Mouse (Mus musculus): ENCODE data around the gene Fbxw4.

Fbxw4 gene

DNA sequence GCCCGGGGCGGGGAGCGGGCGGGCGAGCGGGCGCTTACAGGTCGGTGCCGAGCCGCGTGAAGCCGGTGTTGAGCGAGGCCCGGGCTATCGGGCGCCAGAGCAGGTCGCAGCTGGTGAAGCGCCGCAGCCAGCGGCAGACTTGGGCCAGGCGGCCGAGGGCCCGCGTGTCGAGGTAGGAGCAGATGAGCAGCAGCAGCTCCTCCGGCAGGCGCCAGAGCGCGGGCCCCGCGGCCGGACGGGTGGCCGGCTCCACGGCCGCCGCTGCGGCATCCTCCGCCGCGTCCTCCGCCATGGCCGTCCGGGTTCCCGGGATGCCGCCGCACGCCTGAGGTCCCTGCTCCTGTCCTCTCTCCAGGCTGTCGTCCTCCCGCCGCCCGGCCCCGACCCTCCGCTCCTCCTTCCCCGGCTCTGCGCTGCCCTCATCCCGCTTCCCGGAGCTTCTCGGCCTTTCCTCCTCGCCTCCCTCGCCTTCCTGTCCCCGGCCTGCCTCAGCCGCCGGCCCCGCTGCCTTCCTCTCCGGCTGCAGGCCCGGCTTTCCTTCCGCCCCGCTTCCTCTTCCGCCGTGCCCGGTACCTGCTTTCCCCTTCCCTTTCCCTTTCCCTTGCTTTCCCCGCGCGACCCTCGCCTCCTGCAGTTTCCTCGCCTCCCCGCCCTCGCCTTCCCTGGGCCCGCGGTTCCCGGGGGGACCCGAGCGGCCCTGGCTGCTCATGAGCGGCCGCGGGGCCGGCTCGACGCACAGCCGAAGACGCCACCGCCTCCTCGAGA is at the start of gene Fbxw4:
Gene Fbxw4, minus strand, starts transcription at position 575 of the 765 bp plus-strand sequence.
- peak; percentile 50 to 68 for DNase-seq (ENCODE audit: low spot score in 2 of 2)

- DNase-seq (ENCODE audit: low spot score in 2 of 2), result no peak
These were observed 48.6 kb upstream of the Fbxw4 start for GRCm38 (mm10) chr19:45708704-45709103.

- no peak for DNase-seq (ENCODE audit: low spot score in 2 of 2)
These were observed 36.1 kb upstream of the Fbxw4 start for GRCm38 (mm10) chr19:45696281-45696600.

GRCm38 (mm10) chr19:45695496-45696280 is 35.6 kb upstream of the Fbxw4 start:
- DNase-seq (ENCODE audit: low spot score in 2 of 2), result no peak

DNA sequence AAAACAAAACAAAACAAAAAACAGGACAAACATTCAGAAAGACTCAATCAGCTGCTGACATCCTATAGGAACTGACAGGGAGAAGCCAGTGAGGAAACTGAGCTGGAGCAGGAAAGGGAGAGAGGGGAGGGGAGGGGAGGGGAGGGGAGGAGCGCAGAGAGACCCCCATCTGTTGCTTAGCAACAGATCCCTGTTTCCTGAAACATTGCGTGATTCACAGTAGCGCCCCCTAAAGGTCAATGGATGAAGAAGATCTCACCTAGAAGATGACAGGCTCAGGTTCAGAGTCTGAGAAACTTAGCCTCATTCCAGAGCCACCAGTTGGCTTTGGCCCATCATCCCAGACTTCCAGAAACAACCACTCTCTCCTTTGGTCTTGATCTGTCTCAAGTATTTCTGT is 33.9 kb upstream of the Fbxw4 start:
- DNase-seq (ENCODE audit: low spot score in 2 of 2), result no peak

DNA sequence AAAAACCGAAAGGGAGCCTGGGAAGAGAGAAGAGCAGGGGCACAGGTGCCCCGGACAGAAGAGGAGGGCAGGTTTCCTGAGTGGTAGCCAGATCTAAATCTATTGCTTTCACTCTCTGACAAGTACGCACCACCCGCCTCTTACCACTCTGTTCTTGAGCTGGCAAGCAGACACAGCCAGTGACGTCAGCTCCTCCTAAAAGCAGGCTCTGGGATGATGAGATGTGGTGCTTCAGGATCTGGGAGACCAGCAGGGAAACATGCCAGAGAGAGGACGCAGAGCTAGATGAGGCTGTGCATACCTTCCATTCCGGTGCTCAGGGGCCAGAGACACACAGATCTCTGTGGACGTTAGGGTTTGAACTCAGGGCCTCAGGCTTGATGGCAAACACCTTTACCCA is 32.1 kb upstream of the Fbxw4 start:
- DNase-seq (ENCODE audit: low spot score in 2 of 2), result peak; percentile 37 to 59

DNA sequence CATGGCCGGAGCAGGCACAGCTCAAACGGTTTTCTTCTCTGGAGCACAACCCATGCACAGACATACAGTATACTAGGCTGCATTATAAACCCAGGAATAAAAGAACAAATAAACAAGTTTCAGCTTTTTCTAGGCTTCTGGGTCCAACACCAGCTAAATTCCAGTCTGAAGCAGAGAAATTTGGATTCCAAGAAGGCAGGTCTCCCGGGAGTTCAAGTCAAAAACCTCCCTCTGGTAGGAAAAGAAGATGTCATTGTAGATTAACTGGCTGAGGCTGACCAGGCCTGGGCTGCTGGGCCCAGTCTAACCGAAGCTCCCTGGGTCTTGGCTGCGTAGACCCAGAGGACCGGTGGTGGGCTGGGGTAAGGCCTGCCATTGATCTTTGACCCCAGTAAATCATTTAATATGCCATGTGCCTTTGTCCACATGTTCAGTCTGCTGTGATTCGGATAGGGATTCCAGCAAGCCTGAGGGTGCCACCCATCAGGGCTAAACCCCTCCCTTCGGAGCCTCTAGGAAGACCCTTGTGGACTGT is 31.0 kb upstream of the Fbxw4 start:
- DNase-seq (ENCODE audit: low spot score in 2 of 2), result no peak

DNA sequence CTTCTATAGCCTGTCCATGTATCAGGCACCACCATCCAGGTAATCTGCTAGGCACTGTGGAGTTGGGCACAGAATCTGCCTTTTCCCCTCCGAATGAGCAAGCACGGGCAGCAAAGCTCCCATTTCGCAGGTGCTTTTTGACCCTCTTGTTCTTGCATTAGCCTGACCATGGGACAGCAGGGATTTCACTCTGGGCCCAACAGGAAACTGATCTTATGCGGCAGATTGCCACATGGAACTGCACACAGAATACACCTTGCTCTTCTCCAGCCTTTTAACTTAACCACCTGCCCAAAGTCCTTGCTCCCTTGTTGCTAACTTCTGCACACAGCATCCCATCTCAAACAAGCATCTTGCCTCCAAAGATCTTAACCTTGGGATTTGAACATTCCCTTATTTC is 26.9 kb upstream of the Fbxw4 start:
- no peak for DNase-seq (ENCODE audit: low spot score in 2 of 2)

DNA sequence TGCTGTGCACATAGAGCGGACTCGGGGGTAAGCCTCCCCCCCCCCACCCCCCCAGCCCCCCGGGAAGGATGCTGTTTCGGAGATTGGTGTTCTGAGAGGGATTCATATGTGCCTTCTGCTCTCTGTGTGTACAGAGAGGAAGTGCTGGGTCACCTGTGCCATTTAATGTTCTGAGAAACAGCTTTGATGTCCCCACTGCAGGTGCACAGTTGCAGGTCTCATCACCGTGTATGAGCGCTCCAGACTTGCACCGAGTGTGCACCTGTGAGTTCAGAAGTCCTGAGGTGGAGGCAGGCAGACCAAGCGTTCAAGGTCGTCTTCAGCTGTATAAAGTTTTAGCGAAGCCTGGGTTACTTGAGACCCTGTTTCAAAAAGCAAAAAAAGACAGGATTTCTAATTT is 23.6 kb upstream of the Fbxw4 start:
- DNase-seq (ENCODE audit: low spot score in 2 of 2), result no peak

GRCm38 (mm10) chr19:45680495-45681130 is 20.5 kb upstream of the Fbxw4 start:
- DNase-seq (ENCODE audit: low spot score in 2 of 2), result no peak

DNA sequence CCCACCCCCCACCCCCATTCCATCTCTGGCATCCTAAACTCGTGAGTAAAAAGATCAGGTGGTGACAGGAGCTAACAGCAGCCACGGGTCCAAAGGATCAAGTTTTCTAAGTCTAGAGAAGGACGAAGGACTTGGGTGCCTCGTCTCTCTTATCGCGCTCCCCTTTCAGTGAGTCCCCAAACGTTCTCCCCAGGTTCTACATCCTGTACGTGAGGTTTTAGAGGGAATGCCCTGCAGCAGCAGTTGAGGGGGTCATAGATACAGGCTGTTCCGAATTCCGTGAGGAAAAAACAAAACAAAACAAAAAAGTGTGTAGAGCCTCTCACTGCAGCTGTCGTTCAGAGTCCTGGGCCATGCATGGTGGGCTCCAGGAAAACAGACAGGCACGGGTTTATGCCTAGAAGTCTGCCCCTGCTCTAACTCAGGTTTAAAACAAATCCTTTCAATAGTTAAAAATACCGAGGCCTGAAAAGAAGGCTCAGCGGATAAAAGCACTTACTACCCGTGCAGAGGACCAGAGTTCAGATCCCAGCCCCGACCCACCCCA is 16.7 kb upstream of the Fbxw4 start:
- DNase-seq (ENCODE audit: low spot score in 2 of 2), result no peak

GRCm38 (mm10) chr19:45675720-45676581 is 15.8 kb upstream of the Fbxw4 start:
- no peak for DNase-seq (ENCODE audit: low spot score in 2 of 2)

DNA sequence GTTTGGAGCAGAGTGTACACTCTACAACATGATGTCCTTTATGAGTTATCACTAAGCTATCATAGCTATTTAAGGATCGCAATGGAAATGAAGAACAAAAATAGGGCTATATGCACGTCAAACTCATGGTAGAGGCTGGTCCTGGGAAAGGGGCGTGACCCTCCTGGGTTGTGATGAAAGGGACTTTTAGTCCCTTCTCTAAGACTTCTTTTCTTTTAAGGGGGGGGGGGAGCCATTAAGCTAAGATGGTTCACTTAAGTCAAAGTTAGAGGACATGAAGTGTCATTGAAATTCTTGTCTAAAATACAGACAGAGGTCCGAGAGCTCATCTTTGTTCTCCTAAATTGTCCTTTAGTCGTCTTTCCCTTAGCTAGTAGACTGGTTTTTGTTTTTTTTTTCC is 15.1 kb upstream of the Fbxw4 start:
- DNase-seq (ENCODE audit: low spot score in 2 of 2), result no peak

DNA sequence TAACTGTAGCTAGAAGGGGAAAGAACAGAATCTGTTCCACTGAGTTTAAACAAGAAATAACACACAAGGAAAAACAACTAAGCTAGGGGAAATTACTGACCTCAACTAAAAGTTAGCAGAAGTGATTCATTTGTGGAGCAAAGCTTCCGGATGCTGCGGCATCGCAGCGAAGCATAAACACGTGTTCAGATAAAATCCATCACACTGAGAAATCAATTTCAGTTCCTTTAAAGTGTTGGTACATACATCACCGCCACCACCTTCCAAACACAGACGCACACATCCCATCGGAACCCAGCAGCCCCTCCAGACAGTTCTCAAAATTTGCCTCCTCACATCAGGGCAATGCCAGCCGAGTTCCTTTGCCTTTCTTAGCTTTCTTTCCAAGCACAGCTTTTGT is 12.9 kb upstream of the Fbxw4 start:
- DNase-seq (ENCODE audit: low spot score in 2 of 2), result no peak

- no peak for DNase-seq (ENCODE audit: low spot score in 2 of 2)
These were observed 8.9 kb upstream of the Fbxw4 start for GRCm38 (mm10) chr19:45668986-45669385.

DNA sequence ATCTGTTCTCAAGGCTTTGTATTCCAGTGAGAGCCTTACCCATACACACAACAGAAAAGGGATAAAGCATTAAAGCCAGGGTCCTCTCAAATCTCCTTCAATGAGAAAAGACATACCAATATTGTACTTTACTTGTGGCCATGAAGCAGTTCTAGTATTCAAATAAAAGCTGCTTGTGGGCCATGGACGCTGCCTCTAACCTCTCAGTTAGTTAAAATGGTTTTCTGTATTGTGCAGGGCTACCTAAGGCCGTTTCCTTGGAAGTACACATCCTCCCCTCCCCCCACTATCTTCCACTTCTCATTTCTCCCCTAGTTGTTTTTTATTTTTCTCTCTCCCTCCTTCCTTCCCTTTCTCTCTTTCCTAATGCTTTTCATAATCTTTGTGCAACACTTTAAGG is 3.7 kb upstream of the Fbxw4 start:
- DNase-seq (ENCODE audit: low spot score in 2 of 2), result no peak

- DNase-seq (ENCODE audit: low spot score in 2 of 2), result peak; percentile 66 to 76
These were observed 335 bp upstream of the Fbxw4 start for GRCm38 (mm10) chr19:45660503-45660790.

DNA sequence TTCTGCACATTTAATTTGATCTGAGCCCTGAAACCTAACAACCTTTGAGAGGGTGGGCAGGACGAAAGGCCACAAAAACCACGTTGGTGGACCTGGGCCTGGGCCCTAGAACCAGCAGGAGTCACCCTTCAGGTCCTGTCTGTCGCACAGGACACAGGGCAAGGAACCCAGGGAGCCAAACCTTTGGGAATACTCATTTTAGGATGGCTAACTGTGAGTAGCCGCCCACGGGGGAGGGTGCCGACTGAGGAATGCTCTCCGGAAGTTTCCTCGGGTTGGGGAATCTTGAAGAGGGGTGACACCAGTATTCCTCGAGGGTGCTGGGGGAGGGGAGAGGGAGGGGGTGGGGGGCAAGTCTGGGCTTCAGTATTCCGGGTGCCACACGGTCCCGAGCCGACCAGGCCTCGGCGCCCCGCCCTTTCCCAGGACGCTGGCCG is 793 bp downstream of the Fbxw4 start:
- peak in 1 of 2 experiments; percentile 46 for DNase-seq (ENCODE audit: low spot score in 2 of 2)

DNA sequence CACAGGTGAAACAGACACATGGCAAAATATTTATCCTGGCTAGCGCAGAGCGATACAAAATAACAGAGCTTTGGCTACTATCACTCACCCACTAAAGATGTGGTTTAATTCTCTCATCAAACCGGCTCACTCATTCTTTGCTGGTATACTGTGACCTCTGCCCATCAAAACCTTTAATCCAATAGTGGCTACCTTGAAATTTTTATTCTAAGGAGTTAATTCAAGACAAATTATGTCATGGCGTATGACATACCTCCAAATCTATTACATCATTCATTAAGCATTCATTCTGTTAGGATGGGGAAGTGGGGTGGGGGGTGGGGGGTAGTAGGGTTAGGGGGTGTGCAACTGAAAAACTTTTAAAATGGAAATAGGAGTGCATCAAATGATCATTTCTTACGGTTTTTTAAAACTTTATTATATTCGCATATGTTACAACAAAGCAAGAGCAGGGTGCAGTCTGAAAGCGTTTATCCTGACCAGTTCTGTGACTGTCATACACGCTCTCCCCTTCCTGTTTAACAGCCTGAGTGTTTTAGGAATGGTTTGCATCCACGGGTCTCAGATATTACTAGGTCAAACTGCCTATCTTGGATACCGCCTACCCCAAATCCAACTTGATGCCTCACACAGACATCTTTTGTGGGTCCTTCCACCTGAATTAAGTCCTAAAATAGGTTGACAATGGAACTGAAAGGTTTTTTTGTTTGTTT is 1.4 kb downstream of the Fbxw4 start:
- DNase-seq (ENCODE audit: low spot score in 2 of 2), result no peak

DNA sequence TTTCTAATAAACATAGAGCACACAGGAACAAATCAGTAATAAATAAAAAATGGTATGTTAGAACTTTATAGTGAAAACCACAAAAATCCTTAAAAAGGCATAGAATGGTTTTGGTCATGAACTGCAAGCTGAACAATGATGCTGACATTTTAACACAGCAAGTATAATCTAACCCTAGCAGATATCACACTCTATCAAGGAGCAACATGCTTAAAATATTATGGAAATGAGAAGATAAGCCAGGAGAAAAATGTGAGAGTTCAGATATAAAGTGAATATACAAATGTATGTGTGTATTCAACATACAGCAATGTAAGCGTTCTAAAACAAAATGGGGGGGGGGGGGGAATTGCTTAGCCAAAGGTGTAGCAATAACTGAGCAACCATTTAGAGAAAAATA is 2.3 kb downstream of the Fbxw4 start:
- no peak for DNase-seq (ENCODE audit: low spot score in 2 of 2)
